Comparison of ENCODE assay signal across 10 mouse cellular contexts in the genomic region with DNA sequence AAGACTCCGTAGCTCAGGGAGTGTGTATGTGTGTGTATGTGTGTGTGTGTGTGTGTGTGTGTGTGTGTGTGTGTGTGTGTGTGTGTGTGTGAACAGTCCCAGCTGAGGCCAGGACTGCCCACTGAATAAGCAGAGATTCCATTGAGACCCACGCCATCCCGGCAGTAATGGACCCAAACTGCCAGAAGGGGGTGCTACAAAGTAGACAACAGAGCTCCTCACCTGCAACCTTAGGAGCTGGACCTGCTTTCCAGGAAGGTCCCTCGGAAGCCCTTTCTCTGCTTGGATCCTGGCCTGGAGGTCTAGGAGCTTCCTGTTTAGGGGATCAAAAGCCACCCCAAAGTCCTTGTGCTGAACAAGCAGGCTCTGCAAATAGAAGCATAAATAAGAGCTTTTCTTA. TPM values are rescaled to one million over a fixed set of nuclear protein-coding genes. Genes with fewer than 3 reads are reported as not detected.
DNase-seq lines count a peak whose midpoint lies in the region; ATAC-seq and TF ChIP-seq lines count a peak whose summit lies in the region.
"Had no signal": no experiment of that assay in that cellular context is flagged by ENCODE, and none has a peak within 500 bp of the region (broad histone marks: within the 10 kb centered on the region; RNA-seq: fewer than 3 reads in every experiment).

No protein-coding gene starts in this region.

- no peak overlapping the region for H3K4me2 ChIP-seq in hindbrain, embryonic 13.5 days
- H3K4me2 ChIP-seq in lung, postnatal 0 days (replicated peaks; ENCODE audit: low read depth, low read length): no peak overlapping the region
- H3K4me2 ChIP-seq: embryonic facial prominence, embryonic 13.5 days; lung, embryonic 15.5 days had no signal

- no peaks in the 10 kb centered on the region for H3K36me3 ChIP-seq in hindbrain, embryonic 10.5 days
- H3K36me3 ChIP-seq in hindbrain, embryonic 13.5 days: no peaks in the 10 kb centered on the region
- H3K36me3 ChIP-seq in lung, postnatal 0 days (ENCODE audit: insufficient read depth, low read length): no peaks in the 10 kb centered on the region
- H3K36me3 ChIP-seq: embryonic facial prominence, embryonic 13.5 days; lung, embryonic 15.5 days had no signal

- no peaks in the 10 kb centered on the region for H3K27me3 ChIP-seq in hindbrain, embryonic 10.5 days (ENCODE audit: insufficient read depth, poor library complexity, severe bottlenecking)
- peaks cover 12% of the 10 kb centered on the region for H3K27me3 ChIP-seq in hindbrain, embryonic 13.5 days
- no peaks in the 10 kb centered on the region for H3K27me3 ChIP-seq in lung, postnatal 0 days (replicated peaks; ENCODE audit: insufficient read depth, low read length)
- H3K27me3 ChIP-seq: embryonic facial prominence, embryonic 13.5 days had no signal

- no peaks in the 10 kb centered on the region for H3K9me3 ChIP-seq in hindbrain, embryonic 10.5 days
- H3K9me3 ChIP-seq in hindbrain, embryonic 13.5 days: no peaks in the 10 kb centered on the region
- H3K9me3 ChIP-seq in lung, postnatal 0 days (ENCODE audit: low read length): no peaks in the 10 kb centered on the region
- H3K9me3 ChIP-seq: embryonic facial prominence, embryonic 13.5 days; lung, embryonic 15.5 days had no signal

- H3K27ac ChIP-seq in hindbrain, embryonic 10.5 days: no peak overlapping the region
- no peak overlapping the region for H3K27ac ChIP-seq in hindbrain, embryonic 13.5 days
- H3K27ac ChIP-seq in lung, postnatal 0 days (ENCODE audit: low read length): no peak overlapping the region
- H3K27ac ChIP-seq: embryonic facial prominence, embryonic 13.5 days; lung, embryonic 15.5 days had no signal

- no peak for TF ChIP-seq EP300 in lung, postnatal 0 days (IDR thresholded peaks at IDR 0.05)

- 33% methylated on average over 4 of the region's 4 CpGs for WGBS in hindbrain, embryonic 10.5 days
- 19% methylated on average over 4 of the region's 4 CpGs for WGBS in hindbrain, embryonic 13.5 days
- 27% methylated on average over 4 of the region's 4 CpGs for WGBS in lung, postnatal 0 days

- no peak overlapping the region for H3K4me3 ChIP-seq in hindbrain, embryonic 10.5 days
- no peak overlapping the region for H3K4me3 ChIP-seq in hindbrain, embryonic 13.5 days
- no peak overlapping the region for H3K4me3 ChIP-seq in lung, postnatal 0 days (ENCODE audit: low read depth, low read length)
- H3K4me3 ChIP-seq: embryonic facial prominence, embryonic 13.5 days; lung, embryonic 15.5 days had no signal

- 0 out of 2 replicates have a peak, but pooled peaks cover 9% of the 10 kb centered on the region for H3K4me1 ChIP-seq in hindbrain, embryonic 10.5 days (replicated peaks)
- H3K4me1 ChIP-seq in hindbrain, embryonic 13.5 days (replicated peaks): peaks cover 13% of the 10 kb centered on the region
- H3K4me1 ChIP-seq in lung, postnatal 0 days (ENCODE audit: insufficient read depth, low read depth, low read length): no peaks in the 10 kb centered on the region
- H3K4me1 ChIP-seq: lung, embryonic 15.5 days had no signal

- ATAC-seq in hindbrain, embryonic 13.5 days (ENCODE audit: low FRiP score): no peak
- ATAC-seq in lung, postnatal 0 days: no peak

- DNase-seq in hindbrain, embryonic 10.5 days (ENCODE audit: low spot score): peak; percentile 73
- peak; percentile 53 for DNase-seq in CD4-positive helper T cell, adult 2 months (ENCODE audit: low read depth, low spot score)
- DNase-seq in adrenal gland, postnatal 10 days: peak; percentile 80
- DNase-seq in embryo, embryonic 9.5 days (ENCODE audit: extremely low spot score): peak; percentile 77
- DNase-seq in kidney, adult 8-10 months: peak; percentile 56 to 77
- peak; percentile 53 for DNase-seq in lung, postnatal 0 days (ENCODE audit: low spot score)
- DNase-seq in spleen, postnatal 36 days (ENCODE audit: low spot score in 2 of 2): peak; percentile 32 to 45

- TF ChIP-seq CTCF in lung, postnatal 0 days (IDR thresholded peaks at IDR 0.05): peak; percentile 76

- no peak overlapping the region for H3K9ac ChIP-seq in hindbrain, embryonic 13.5 days
- H3K9ac ChIP-seq in lung, postnatal 0 days (replicated peaks; ENCODE audit: low read depth): no peak overlapping the region
- H3K9ac ChIP-seq: embryonic facial prominence, embryonic 13.5 days; lung, embryonic 15.5 days had no signal

RNA-seq across cellular contexts. Expression of gene Syne3, which starts 55.7 kb away (rescaled TPM):
- polyA plus RNA-seq in hindbrain, embryonic 10.5 days (2016; fragmentation: Nextera tagmentation; extraction: Ambion mirVana): 0.09 and 0.15 TPM in 2 replicates
- 0.25 and 0.31 TPM in 2 replicates for polyA plus RNA-seq in hindbrain, embryonic 13.5 days (2015; fragmentation: Nextera tagmentation; extraction: Ambion mirVana)
- total RNA-seq in adrenal gland, postnatal 10 days (2021): 1 to 10 TPM; 9.1 to 9.5 TPM
- 1.1 and 1.2 TPM in 2 replicates for polyA plus RNA-seq in lung, postnatal 0 days (2015; fragmentation: Nextera tagmentation; extraction: Ambion mirVana)
